Mouse (Mus musculus) midbrain, embryonic 16.5 days (tissue): ENCODE measurements at regions not wholly inside any gene's neighbourhood (a gene's known extent, or its start where the extent isn't known, plus 50 kb on each side); places are given as distances from the start of the nearest gene placed in this dataset.

ENCODE experiments used
- ATAC-seq: fragments of 200-750 bp; cut with Nextera tagmentation; 2 replicates; pipeline ENCODE4 v1.8.0; 2017; ENCODE audit warnings: moderate TSS enrichment
- H3K27ac ChIP-seq: fragments of 300-500 bp; sonication (generic); 2 replicates; pipeline ENCODE4 v1.5.1; 2014; ENCODE audit warnings: mild to moderate bottlenecking, low read length, mixed read lengths
- H3K27me3 ChIP-seq: fragments of 300-500 bp; sonication (generic); 2 replicates; pipeline ENCODE4 v1.6.1; 2014; ENCODE audit warnings: low read depth, low read length, mixed read lengths; ENCODE audit not compliant: control insufficient read depth, insufficient read depth
- H3K36me3 ChIP-seq: fragments of 300-500 bp; sonication (generic); 2 replicates; pipeline ENCODE4 v1.6.1; 2014; ENCODE audit warnings: mild to moderate bottlenecking, low read length, moderate library complexity, mixed read lengths; ENCODE audit not compliant: control insufficient read depth, insufficient read depth
- H3K4me1 ChIP-seq: fragments of 300-500 bp; sonication (generic); 2 replicates; pipeline ENCODE4 v1.6.1; 2014; ENCODE audit warnings: mild to moderate bottlenecking, low read length, mixed read lengths; ENCODE audit not compliant: control insufficient read depth, insufficient read depth
- H3K4me2 ChIP-seq: fragments of 300-500 bp; sonication (generic); 2 replicates; pipeline ENCODE4 v1.6.1; 2014; ENCODE audit warnings: mild to moderate bottlenecking, low read length, mixed read lengths
- H3K4me3 ChIP-seq: fragments of 300-500 bp; sonication (generic); 2 replicates; pipeline ENCODE4 v1.5.1; 2014; ENCODE audit warnings: low read depth, mild to moderate bottlenecking, low read length, moderate library complexity, mixed read lengths
- H3K9ac ChIP-seq: fragments of 300-500 bp; sonication (generic); 2 replicates; pipeline ENCODE4 v1.6.1; 2014; ENCODE audit warnings: low read depth, low read length, mixed read lengths
- H3K9me3 ChIP-seq: fragments of 300-500 bp; sonication (generic); replicated peaks from 2 replicates; pipeline ENCODE4 v1.6.1; 2014; ENCODE audit warnings: mild to moderate bottlenecking, low read length, mixed read lengths; ENCODE audit not compliant: control insufficient read depth, poor library complexity, severe bottlenecking
- WGBS: fragments of 180-500 bp; shearing (Covaris S2); extraction: QIAGEN DNeasy Blood & Tissue Kit; methylation state at CpG from one replicate; pipeline ENCODE4 v1.1.7; 2014; 5-methylcytosine and 5-hydroxymethylcytosine counted together

DNA sequence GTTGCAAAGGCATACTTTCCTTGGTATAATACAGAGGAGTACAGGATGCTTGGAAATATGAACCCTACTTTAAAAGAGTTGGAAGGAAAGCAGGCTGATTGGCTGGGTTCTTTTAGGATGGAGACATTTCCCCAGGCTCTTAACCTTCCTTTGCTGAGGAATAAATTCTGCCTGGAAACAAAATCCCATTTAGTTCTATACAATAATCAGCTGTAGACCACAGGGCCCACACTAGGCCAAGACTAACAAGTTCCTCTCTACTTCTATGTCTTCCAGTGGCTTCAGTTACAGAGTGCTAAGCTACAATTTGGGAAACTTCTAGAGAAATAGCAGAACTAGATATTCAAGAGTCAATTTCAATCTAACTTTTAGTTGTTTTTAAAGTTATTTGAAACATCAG, 384.6 kb upstream of the Xrcc4 start:
- no peak overlapping the region for H3K4me3 ChIP-seq
- H3K9me3 ChIP-seq: no peaks in the 10 kb centered on the region
- no peak for ATAC-seq
- no peak overlapping the region for H3K4me2 ChIP-seq
- no peaks in the 10 kb centered on the region for H3K36me3 ChIP-seq
- no peak overlapping the region for H3K27ac ChIP-seq
- H3K27me3 ChIP-seq: no peaks in the 10 kb centered on the region
- no peak overlapping the region for H3K9ac ChIP-seq
- H3K4me1 ChIP-seq: no peaks in the 10 kb centered on the region

DNA sequence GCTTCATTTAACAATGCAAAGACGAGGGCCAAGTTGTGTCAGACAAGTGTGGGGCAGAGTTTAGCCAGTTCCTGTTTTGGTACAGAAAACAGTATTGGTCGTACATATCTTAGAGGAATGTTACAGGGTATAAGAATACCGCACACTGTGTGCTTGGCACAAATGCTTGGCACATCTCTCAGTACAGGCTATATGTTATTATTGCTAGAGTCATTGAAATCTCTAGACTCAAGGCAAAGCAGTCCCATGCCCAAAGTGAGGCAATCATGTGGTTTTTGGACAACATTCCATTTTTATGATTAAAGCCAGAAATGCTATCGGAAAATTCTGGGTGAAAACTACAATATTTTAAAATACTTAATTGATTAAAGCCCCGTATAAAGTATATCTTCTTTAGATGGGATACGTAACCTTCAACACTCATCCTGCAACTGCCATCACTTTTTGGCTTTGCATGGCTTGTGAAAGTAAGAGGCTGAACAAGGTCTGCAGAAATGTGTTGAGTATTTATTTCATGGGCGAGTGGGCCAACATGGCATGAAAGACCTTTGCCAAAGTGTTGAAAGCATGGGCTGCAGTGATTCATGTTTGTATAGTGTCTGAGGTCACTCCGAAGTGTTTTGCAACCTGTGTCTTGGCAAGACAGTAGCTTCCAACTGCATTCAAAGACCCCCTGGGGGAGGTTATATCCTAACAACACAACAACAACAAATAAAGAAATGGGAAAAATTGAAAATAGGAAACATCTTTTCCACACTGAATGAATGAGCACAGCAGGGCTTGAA, 383.8 kb upstream of the Xrcc4 start:
- no peak overlapping the region for H3K4me2 ChIP-seq

GRCm38 (mm10) chr13:90466096-90466495, 376.7 kb upstream of the Xrcc4 start:
- H3K4me3 ChIP-seq: no peak overlapping the region
- ATAC-seq: no peak
- no peaks in the 10 kb centered on the region for H3K27me3 ChIP-seq
- WGBS: 75% methylated on average over 5 of the region's 5 CpGs
- no peaks in the 10 kb centered on the region for H3K36me3 ChIP-seq
- no peak overlapping the region for H3K4me2 ChIP-seq
- no peaks in the 10 kb centered on the region for H3K9me3 ChIP-seq
- H3K4me1 ChIP-seq: no peaks in the 10 kb centered on the region
- H3K9ac ChIP-seq: no peak overlapping the region
- H3K27ac ChIP-seq: no peak overlapping the region

More for the DNA sequence above, 383.8 kb upstream of the Xrcc4 start:
- no peaks in the 10 kb centered on the region for H3K36me3 ChIP-seq
- H3K27me3 ChIP-seq: no peaks in the 10 kb centered on the region
- no peak overlapping the region for H3K4me3 ChIP-seq
- H3K9me3 ChIP-seq: no peaks in the 10 kb centered on the region
- no peak overlapping the region for H3K9ac ChIP-seq
- WGBS: 86% methylated on average over 8 of the region's 8 CpGs
- ATAC-seq: no peak
- H3K4me1 ChIP-seq: no peaks in the 10 kb centered on the region
- H3K27ac ChIP-seq: no peak overlapping the region

DNA sequence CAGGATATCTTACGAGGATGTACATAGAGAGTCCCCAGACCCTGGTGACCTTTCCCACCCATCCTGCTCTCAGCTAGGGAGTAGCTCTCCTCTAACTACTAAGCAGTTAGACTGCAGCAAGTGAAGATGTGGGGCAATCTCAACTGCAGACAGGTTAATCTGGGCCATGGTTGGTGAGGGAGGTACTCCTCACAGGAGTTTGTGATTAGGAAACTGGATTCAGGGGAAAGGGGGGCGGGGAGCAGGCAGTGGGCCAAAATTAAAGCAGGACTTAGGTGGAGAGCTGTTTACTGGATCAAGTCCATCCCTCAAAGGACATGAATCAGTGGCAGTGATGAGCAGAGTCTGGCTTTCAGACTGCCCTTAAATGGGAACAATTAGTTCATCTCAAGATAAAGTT, 374.6 kb upstream of the Xrcc4 start:
- ATAC-seq: no peak
- 82% methylated on average over 2 of the region's 2 CpGs for WGBS

GRCm38 (mm10) chr13:90463381-90463780, 374.0 kb upstream of the Xrcc4 start:
- H3K4me3 ChIP-seq: no peak overlapping the region
- H3K9ac ChIP-seq: no peak overlapping the region
- no peak overlapping the region for H3K27ac ChIP-seq
- H3K4me2 ChIP-seq: no peak overlapping the region
- no peaks in the 10 kb centered on the region for H3K4me1 ChIP-seq
- H3K9me3 ChIP-seq: no peaks in the 10 kb centered on the region
- ATAC-seq: no peak
- no peaks in the 10 kb centered on the region for H3K27me3 ChIP-seq
- WGBS: 80% methylated on average over 2 of the region's 2 CpGs
- no peaks in the 10 kb centered on the region for H3K36me3 ChIP-seq

More for the DNA sequence above, 374.6 kb upstream of the Xrcc4 start:
- no peak overlapping the region for H3K27ac ChIP-seq
- H3K36me3 ChIP-seq: no peaks in the 10 kb centered on the region
- no peak overlapping the region for H3K9ac ChIP-seq
- H3K9me3 ChIP-seq: no peaks in the 10 kb centered on the region
- H3K4me3 ChIP-seq: no peak overlapping the region
- no peaks in the 10 kb centered on the region for H3K4me1 ChIP-seq
- no peak overlapping the region for H3K4me2 ChIP-seq
- no peaks in the 10 kb centered on the region for H3K27me3 ChIP-seq

- Histone ChIP-seq H3K27ac (no peak overlapping the region), H3K4me3 (no peak overlapping the region), H3K9me3 (no peaks in the 10 kb centered on the region), H3K9ac (no peak overlapping the region), H3K4me1 (no peaks in the 10 kb centered on the region), H3K27me3 (no peaks in the 10 kb centered on the region), H3K36me3 (no peaks in the 10 kb centered on the region), H3K4me2 (no peak overlapping the region)
- no peak for ATAC-seq
Measured at GRCm38 (mm10) chr13:90454631-90455030, 365.2 kb upstream of the Xrcc4 start.

DNA sequence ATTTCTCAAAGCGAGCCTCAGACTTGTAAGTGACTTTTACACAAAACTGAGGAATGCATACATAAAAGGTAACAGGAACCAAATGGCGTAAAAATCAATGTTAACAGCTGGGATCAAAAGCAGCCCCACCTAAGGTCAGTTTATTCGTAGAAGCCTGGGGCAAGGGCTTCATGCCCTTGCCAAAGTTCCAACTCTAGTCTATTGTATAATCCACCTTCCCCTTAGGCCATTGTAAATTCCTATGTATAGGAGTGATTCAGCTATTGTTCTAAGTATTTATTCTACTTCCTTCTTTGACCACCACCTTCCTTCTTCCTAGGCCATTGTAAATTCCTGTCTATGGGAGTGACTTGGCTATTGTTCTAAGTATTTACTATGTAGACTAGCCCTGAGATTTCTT, 337.5 kb upstream of the Xrcc4 start:
- H3K4me3 ChIP-seq: no peak overlapping the region
- H3K36me3 ChIP-seq: no peaks in the 10 kb centered on the region
- H3K4me2 ChIP-seq: no peak overlapping the region
- H3K4me1 ChIP-seq: no peaks in the 10 kb centered on the region
- ATAC-seq: no peak
- H3K27ac ChIP-seq: no peak overlapping the region
- no peak overlapping the region for H3K9ac ChIP-seq
- H3K9me3 ChIP-seq: no peaks in the 10 kb centered on the region
- 93% methylated on average over 3 of the region's 3 CpGs for WGBS
- no peaks in the 10 kb centered on the region for H3K27me3 ChIP-seq

DNA sequence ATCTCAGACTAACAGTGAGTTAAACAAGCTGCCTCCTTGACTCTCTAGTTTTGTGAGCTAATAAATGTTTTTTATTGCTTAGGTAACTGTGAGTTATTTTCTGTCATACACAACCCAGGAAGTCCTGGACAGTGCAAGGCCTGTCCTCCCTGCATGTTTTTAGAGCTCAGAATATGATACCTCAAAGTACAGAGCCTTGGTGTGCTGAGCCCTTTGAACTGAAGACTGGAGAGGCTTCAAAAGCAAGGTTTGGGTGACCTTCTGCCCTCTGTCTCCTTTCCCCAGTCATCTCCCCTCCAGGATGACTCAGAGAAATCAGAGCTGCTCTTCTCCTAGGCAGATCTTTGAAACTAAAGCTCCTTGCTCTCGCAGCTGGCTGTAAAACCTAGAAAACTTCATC, 336.0 kb upstream of the Xrcc4 start:
- no peak overlapping the region for H3K4me3 ChIP-seq
- no peaks in the 10 kb centered on the region for H3K9me3 ChIP-seq
- no peak overlapping the region for H3K9ac ChIP-seq
- no peak for ATAC-seq
- H3K4me1 ChIP-seq: no peaks in the 10 kb centered on the region
- H3K4me2 ChIP-seq: no peak overlapping the region
- WGBS: 79% methylated on average over 1 of the region's 1 CpGs
- no peaks in the 10 kb centered on the region for H3K36me3 ChIP-seq
- H3K27ac ChIP-seq: no peak overlapping the region
- no peaks in the 10 kb centered on the region for H3K27me3 ChIP-seq

GRCm38 (mm10) chr13:90424541-90424940, 335.1 kb upstream of the Xrcc4 start:
- Histone ChIP-seq H3K36me3 (no peaks in the 10 kb centered on the region), H3K4me1 (no peaks in the 10 kb centered on the region), H3K9me3 (no peaks in the 10 kb centered on the region), H3K4me3 (no peak overlapping the region), H3K27me3 (no peaks in the 10 kb centered on the region), H3K9ac (no peak overlapping the region), H3K4me2 (no peak overlapping the region), H3K27ac (no peak overlapping the region)
- 95% methylated on average over 5 of the region's 5 CpGs for WGBS
- no peak for ATAC-seq
